Mouse (Mus musculus): ENCODE results near the gene Socs2.

Socs2 gene

DNA sequence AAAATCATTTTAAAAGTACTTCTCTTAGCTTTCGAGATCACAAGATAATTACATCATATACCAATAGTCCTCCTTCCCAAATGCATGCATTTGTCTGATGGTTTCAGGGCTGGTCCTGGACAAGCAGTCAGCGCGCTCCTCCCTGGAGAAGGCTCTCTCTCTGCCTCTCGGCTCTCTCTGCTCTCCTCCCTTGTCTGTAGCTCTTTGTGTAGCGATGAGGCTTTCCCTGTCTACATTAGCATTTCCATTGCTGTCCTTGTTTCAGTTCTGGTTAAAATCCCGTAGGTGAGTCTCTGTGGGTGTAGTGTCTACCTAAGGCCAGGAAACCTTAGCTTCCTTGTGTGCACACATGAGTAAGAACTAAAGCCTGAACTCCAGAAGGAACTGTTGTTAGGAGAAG lies 62.9 kb downstream of the Socs2 start:
- no peak for TF ChIP-seq GATA4 (IDR thresholded peaks at IDR 0.05; ENCODE audit: insufficient replicate concordance, low read length)

DNA sequence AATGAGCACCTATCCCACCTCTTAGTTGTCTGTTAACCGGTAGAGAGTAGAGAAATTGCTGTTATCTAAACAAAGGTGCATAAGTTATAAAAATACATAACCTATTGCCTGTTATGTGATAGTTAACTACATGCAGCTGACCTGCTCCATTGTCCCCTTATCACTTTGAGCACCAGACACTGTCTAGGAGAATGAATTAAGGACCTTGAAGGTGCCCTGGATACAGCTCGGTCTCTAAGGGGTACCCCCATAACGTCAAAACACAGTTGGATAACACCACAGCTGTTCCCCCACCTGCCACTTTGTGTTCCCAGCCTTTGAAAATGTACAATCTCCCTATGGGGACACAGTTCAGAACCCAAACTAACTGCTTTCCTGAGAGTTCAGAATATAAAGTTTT lies 68.5 kb downstream of the Socs2 start:
- no peak for TF ChIP-seq GATA4 (IDR thresholded peaks at IDR 0.05; ENCODE audit: insufficient replicate concordance, low read length)

DNA sequence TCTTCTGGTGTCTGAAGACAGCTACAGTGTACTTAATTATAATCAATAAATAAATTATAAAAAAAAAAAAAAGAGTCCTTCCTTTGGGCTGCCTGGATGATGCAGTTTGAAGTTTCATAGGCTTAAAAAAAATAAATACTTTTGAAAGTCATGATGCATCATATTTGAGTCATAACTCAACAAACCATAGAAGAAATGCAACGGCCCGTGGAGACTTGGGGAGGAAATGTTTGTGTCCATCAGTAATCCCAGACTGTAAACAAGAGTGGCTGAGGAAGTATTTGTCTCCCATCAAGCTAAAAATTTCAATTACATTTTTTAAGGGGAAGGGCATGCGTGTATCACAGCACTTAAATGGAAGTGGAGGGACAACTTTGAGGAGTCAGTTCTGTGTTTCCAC lies 69.2 kb downstream of the Socs2 start:
- TF ChIP-seq GATA4 (IDR thresholded peaks at IDR 0.05; ENCODE audit: insufficient replicate concordance, low read length), result no peak

DNA sequence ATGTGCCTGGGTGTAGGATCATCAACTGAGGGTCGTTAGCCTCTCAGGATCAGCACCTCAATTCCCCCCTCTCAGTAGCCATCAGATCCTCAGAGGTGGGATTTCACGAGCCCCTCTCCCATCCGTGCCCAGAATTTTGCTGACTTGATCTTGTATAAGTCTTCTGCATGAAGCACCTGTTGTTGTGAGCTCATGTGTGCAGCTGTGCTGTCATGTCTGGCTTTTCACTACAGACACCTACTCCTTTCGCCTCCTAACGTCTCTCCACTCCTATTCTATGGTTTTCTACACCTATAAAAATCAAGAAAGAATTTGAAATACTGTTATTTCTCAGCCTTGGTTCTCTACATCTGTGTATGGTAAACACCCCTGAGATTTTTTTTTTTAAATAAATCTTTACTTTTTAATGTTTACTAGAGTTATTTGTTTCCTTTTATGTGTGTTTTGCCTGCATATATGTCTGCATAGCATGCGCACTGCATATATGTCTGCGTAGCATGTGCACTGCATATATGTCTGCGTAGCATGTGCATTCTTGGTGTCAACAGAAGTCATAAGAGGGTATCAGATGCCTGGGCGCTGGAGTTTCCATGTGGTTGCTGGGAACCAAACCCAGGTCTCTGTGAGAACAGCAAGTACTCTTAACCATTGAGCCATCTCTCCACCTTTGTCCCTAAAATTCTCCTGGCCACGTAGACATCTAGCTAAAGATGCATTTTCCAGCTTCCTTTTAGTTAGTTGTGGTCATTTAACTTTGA lies 74.0 kb downstream of the Socs2 start:
- TF ChIP-seq GATA4 (IDR thresholded peaks at IDR 0.05; ENCODE audit: insufficient replicate concordance, low read length), result no peak

DNA sequence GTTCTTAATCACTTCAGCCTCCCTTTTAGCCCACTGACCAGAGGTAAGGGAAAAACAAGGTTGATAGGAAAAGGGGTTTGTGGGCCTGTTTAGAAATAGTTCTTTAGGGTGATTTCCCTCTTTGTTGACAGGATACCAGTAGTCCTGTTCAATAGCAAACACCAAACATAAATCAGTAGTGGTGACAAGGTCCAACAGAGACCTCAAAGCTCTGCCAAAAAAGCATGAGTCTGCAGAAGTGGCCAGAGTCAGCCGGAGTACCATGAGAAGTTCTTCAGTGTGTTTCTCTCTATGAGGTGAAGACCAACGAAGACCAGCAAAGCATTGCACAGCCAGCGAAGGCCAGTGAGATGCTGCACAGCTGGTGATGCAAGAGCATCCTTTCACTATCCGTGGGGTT lies 76.3 kb downstream of the Socs2 start:
- TF ChIP-seq GATA4 (IDR thresholded peaks at IDR 0.05; ENCODE audit: insufficient replicate concordance, low read length), result no peak

DNA sequence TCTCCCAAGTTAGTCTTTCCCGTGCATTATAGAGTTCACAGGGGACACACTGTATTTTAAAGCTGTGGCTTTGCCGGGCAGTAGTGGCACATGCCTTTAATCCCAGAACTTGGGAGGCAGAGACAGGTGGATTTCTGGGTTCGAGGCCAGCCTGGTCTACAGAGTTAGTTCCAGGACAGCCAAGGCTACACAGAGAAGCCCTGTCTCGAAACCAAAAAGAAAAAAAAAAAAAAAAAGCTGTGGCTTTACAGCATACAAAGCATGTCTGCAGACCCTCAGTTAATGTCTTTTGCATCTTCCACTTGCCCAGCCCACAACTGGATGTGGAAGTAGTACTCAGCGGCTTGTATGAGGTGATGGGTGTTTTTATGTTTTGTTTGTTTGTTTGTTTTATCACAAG lies 79.4 kb downstream of the Socs2 start:
- TF ChIP-seq GATA4 (IDR thresholded peaks at IDR 0.05; ENCODE audit: insufficient replicate concordance, low read length), result no peak

DNA sequence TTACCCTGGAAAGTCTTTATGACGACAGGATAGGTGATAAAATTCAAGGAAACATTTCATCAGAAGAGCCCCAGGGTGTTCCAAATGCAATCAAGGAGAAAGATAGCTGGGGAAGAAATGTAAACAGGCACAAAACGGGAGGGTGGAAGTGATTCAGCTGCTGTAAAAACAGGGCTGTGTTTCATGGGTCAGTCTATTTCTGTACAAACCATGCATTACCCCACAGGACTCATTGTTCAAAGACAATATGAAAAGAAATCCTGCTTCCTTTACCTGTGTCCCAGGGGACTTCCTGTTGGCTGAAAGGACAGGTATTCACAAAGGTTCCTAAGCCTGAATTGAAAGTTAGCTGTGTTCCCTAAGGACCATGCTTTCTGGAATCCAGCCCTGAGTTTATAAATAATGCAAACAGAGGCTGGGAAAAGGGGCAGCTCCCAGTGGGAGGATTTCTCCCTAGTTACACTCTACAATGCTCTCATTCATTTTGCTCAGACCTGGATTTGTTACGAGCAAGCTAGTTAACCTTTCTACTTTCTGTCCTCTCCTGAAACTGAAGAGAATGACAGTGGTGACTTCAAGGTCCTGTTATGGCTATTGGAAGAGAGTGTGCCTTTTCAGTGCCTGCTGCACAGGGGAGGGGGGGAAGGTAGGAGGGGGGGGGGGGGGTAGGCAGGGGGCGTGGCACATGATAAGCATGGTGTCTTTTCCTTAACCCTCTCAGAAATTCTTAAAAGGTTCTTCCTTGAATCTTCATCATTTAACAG lies 80.0 kb downstream of the Socs2 start:
- no peak for TF ChIP-seq GATA4 (IDR thresholded peaks at IDR 0.05; ENCODE audit: insufficient replicate concordance, low read length)
